Mouse (Mus musculus) hindbrain, embryonic 12.5 days (tissue): Measurements from ENCODE around the gene Myo16. TPM values are rescaled to one million over a fixed set of nuclear protein-coding genes. Genes with fewer than 3 reads are reported as not detected.

Source experiments
- ATAC-seq: fragments of 200-750 bp; cut with Nextera tagmentation; 2 replicates; pipeline ENCODE4 v1.8.0; 2017; ENCODE audit warnings: moderate TSS enrichment; ENCODE audit not compliant: low FRiP score
- H3K27ac ChIP-seq: fragments of 300-500 bp; sonication (generic); 2 replicates; pipeline ENCODE4 v1.5.1; 2016; ENCODE audit warnings: mild to moderate bottlenecking
- H3K27me3 ChIP-seq: fragments of 300-500 bp; sonication (generic); 2 replicates; pipeline ENCODE4 v1.6.1; 2016; ENCODE audit warnings: mild to moderate bottlenecking
- H3K36me3 ChIP-seq: fragments of 300-500 bp; sonication (generic); 2 replicates; pipeline ENCODE4 v1.6.1; 2016; ENCODE audit warnings: mild to moderate bottlenecking
- H3K4me1 ChIP-seq: fragments of 300-500 bp; sonication (generic); 2 replicates; pipeline ENCODE4 v1.6.1; 2016
- H3K4me2 ChIP-seq: fragments of 300-500 bp; sonication (generic); replicated peaks from 2 replicates; pipeline ENCODE4 v1.6.1; 2016; ENCODE audit warnings: mild to moderate bottlenecking
- H3K4me3 ChIP-seq: fragments of 300-500 bp; sonication (generic); 2 replicates; pipeline ENCODE4 v1.5.1; 2016; ENCODE audit warnings: mild to moderate bottlenecking
- H3K9ac ChIP-seq: fragments of 300-500 bp; sonication (generic); 2 replicates; pipeline ENCODE4 v1.6.1; 2016; ENCODE audit warnings: mild to moderate bottlenecking, moderate library complexity
- H3K9me3 ChIP-seq: fragments of 300-500 bp; sonication (generic); replicated peaks from 2 replicates; pipeline ENCODE4 v1.6.1; 2016; ENCODE audit warnings: mild to moderate bottlenecking
- WGBS: fragments of 180-500 bp; shearing (Covaris S2); methylation state at CpG from one replicate; pipeline ENCODE4 v1.1.7; 2016; 5-methylcytosine and 5-hydroxymethylcytosine counted together
- polyA plus RNA-seq: library from polyadenylated mRNA; unstranded; fragments of >200 nt; fragmentation: Nextera tagmentation; extraction: Ambion mirVana; gene quantifications from 2 replicates; pipeline ENCODE4 v1.2.1, GENCODE M21; 2016

Myo16 gene
- polyA plus RNA-seq, 1 experiment from 2014 or later, result 4.3 TPM

DNA sequence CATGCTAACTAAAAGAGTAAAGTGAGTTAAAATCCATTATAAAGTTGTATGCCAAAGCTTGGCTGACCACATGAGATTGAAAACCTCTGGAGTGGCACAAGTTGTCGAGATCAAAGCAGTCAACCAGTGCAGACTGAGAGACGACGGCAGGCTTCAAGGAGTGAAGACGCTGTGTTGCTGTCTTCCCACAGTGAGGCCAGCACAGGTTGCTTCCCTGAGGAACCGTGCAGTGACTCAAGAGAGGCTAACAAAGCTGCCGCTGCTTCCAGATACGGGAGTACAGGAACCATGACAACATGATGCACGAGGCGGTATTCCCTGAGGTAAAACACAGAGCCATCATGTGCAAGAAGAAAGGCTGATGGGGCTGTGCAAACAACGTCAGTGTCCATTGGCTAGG lies 158.6 kb downstream of the Myo16 start:
- Histone ChIP-seq H3K27ac (no peak overlapping the region), H3K27me3 (no peaks in the 10 kb centered on the region; the same call in 1 of the 2 replicates), H3K9me3 (no peaks in the 10 kb centered on the region), H3K9ac (no peak overlapping the region), H3K4me3 (no peak overlapping the region), H3K4me1 (peaks cover 8% of the 10 kb centered on the region), H3K4me2 (no peak overlapping the region), H3K36me3 (no peaks in the 10 kb centered on the region)
- 56% methylated on average over 10 of the region's 10 CpGs for WGBS
- 0 out of 2 replicates have a peak, but pooled peaks have one; percentile 19 for ATAC-seq

DNA sequence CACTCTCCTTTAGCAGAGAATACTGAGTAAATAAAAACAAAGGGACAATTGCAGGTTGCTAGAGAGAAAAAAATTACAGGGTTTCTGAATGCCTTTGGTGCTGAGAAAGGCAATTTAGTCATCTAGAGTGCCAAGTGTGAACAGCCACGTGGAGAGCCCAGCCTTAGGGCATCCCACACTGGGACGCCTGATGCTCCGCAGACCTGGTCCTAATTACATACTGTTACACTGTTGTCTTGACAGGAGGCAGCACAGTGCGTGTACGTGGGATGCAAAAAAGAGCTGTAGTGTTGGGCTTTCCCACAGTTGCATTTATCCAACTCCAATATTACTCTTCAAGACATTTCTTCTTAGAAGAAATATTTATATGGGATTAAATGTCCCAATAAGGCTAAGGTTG lies 162.5 kb downstream of the Myo16 start:
- no peak for ATAC-seq

DNA sequence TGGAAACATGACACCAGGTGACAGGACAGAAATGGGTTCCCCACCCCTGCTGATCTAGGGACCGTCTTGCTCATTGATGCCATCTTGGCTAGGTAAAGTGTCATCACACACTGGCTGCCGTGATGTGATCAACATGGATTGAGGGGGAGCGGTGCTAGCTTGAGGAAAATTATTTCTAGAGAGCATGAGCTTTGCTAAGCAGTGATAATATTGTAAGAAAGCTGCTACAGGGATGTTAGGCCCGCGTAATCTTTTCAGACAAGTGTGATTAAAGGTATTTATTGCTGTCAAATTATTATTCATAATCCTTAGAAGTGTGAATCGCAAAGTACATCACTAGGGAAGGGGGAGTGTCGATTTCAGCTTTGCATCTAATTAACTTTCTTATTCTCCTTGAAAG lies 164.4 kb downstream of the Myo16 start:
- ATAC-seq, result no peak
- Histone ChIP-seq H3K27me3 (no peaks in the 10 kb centered on the region; the same call in 1 of the 2 replicates), H3K4me2 (no peak overlapping the region), H3K4me3 (no peak overlapping the region), H3K36me3 (no peaks in the 10 kb centered on the region), H3K9me3 (no peaks in the 10 kb centered on the region), H3K9ac (no peak overlapping the region), H3K4me1 (no peaks in the 10 kb centered on the region), H3K27ac (no peak overlapping the region)
- 80% methylated on average over 7 of the region's 7 CpGs for WGBS

More for the DNA sequence above, 162.5 kb downstream of the Myo16 start:
- Histone ChIP-seq H3K36me3 (no peaks in the 10 kb centered on the region), H3K4me1 (no peaks in the 10 kb centered on the region; the same call in 1 of the 2 replicates), H3K4me3 (no peak overlapping the region), H3K27ac (no peak overlapping the region), H3K27me3 (no peaks in the 10 kb centered on the region; the same call in 1 of the 2 replicates), H3K9me3 (no peaks in the 10 kb centered on the region), H3K4me2 (no peak overlapping the region), H3K9ac (no peak overlapping the region)
- WGBS, result 57% methylated on average over 5 of the region's 5 CpGs

DNA sequence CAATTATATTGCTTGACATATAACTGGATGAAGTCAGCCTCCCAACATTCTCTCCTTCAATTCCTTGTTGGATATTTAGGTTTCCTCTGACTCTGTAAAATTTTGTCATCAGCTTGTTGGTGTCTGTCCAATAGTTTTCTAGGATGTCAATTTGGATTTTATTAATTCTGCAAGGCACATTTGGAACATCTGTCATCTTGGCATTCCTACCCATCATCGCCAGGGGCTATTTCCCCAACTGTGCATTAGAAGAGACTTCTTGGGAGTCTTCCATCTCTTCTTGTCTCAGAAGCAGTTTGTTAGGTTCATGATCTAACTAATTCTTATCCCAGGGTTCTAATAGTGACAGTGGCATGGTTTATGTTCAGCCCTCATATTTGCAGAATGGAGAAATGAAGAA lies 196.7 kb downstream of the Myo16 start:
- Histone ChIP-seq H3K36me3 (no peaks in the 10 kb centered on the region), H3K4me2 (no peak overlapping the region), H3K27ac (no peak overlapping the region), H3K27me3 (no peaks in the 10 kb centered on the region), H3K4me1 (peaks cover 3% of the 10 kb centered on the region; the same call in 1 of the 2 replicates), H3K9ac (no peak overlapping the region), H3K9me3 (no peaks in the 10 kb centered on the region), H3K4me3 (no peak overlapping the region)
- 95% methylated on average over 1 of the region's 1 CpGs for WGBS
- ATAC-seq, result no peak

DNA sequence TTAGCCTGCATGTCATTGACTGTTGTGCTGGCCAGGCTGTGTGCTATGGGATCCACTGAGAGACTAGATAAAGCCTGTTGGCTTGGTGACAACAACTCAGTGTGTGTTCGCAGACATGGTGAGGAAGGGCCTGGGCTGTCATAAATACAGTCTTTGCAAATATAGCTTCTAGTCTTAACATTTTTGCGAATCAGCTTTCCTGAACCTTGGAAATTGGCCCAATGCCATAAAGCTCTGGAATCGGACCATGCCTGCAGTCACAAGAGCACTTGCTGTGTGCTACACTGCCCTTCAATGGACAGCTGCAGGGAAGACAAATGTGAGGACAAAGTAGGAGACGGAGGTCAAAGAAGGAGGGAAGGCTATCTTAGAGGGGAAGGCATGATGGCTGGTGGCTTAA lies 205.0 kb downstream of the Myo16 start:
- Histone ChIP-seq H3K9ac (no peak overlapping the region), H3K4me1 (peaks cover 9% of the 10 kb centered on the region), H3K4me2 (no peak overlapping the region), H3K36me3 (no peaks in the 10 kb centered on the region), H3K27ac (no peak overlapping the region), H3K9me3 (0 out of 2 replicates have a peak, but pooled peaks cover 8% of the 10 kb centered on the region), H3K4me3 (no peak overlapping the region), H3K27me3 (no peaks in the 10 kb centered on the region)
- WGBS, result 86% methylated on average over 4 of the region's 4 CpGs
- ATAC-seq, result no peak

DNA sequence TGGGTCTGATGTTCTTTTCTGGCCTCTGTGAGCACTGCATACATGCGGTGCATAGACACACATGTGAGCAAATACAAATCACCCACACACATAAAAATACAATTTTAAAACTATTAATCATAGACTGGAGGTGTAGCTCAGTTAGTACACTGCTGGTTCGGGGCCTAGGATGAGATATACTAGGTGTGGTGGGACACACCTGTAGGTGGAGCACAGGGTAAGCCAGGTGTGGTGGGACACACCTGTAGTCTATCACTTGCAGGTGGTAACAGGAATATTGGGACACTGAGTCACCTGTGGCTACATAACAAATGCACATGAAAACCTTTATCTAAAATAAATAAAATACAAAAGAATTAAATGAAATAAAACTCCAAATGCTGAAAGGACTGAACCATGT lies 209.2 kb downstream of the Myo16 start:
- 85% methylated on average over 2 of the region's 2 CpGs for WGBS
- H3K9me3 ChIP-seq, result 0 out of 2 replicates have a peak, but pooled peaks cover 7% of the 10 kb centered on the region
- no peak overlapping the region for H3K9ac ChIP-seq
- no peaks in the 10 kb centered on the region for H3K27me3 ChIP-seq
- H3K27ac ChIP-seq, result no peak overlapping the region
- H3K36me3 ChIP-seq, result no peaks in the 10 kb centered on the region
- no peak overlapping the region for H3K4me3 ChIP-seq
- H3K4me2 ChIP-seq, result no peak overlapping the region
- ATAC-seq, result no peak
- H3K4me1 ChIP-seq, result peaks cover 9% of the 10 kb centered on the region

DNA sequence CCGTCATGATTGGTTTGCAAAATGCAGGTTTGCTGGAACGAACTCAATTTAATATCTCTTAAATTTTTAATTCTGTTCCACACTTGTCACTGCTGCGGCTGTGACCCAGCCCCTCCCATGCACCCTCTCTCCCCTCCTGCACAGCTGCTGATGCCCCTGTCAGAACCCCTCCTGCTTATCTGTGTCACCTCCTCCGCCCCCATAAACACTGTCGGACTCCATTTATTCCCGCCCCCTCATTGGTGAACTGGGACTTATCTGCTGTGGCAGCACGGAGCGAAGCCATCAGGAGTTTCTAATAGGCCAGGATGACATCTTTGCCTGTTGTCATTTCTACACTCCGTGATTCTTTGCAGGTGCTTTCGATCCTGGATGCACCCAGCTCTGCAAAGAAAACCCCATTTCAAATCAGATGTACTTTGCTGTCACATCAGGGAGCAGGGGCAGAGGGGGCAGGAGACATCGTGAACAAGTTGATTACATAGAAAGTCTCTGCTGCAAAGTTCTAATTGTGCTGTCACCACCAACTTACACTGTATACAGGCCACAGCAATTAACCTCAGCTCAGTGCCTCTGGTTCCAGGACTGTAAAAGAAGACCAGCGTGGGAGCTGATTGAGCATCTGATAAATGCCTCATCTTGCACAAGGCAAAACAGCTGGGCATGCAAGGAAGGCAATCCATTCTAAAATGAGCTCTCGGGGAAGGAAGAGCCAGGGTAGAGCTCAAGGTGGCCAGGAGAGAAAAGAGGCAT lies 210.1 kb downstream of the Myo16 start:
- 53% methylated on average over 13 of the region's 13 CpGs for WGBS
- H3K4me3 ChIP-seq, result no peak overlapping the region
- H3K9ac ChIP-seq, result no peak overlapping the region
- H3K9me3 ChIP-seq, result no peaks in the 10 kb centered on the region
- H3K36me3 ChIP-seq, result no peaks in the 10 kb centered on the region
- no peaks in the 10 kb centered on the region for H3K27me3 ChIP-seq
- H3K4me1 ChIP-seq, result peaks cover 9% of the 10 kb centered on the region
- ATAC-seq, result no peak
- H3K4me2 ChIP-seq, result no peak overlapping the region
- H3K27ac ChIP-seq, result no peak overlapping the region

DNA sequence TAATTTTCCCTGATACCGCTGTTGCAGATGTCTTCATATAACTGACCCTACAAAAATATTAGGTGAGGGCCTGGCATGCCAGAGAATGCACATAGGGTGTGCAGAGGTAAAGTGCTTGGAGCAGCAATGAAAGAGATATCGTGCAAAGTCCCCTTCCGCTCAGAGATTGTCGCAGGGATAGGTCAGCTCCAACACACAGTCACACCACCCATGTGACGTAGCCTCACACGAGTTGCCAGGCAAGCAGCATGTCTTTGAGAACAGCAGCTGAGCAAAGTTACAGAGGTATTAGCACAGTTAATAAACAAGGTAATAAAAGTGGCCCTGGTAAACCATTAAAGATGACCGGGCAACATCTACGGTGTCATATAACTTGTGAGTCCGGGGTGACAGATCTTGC lies 212.4 kb downstream of the Myo16 start:
- H3K9me3 ChIP-seq, result no peaks in the 10 kb centered on the region
- peaks cover 8% of the 10 kb centered on the region for H3K4me1 ChIP-seq
- ATAC-seq, result no peak
- no peak overlapping the region for H3K27ac ChIP-seq
- no peak overlapping the region for H3K9ac ChIP-seq
- H3K36me3 ChIP-seq, result no peaks in the 10 kb centered on the region
- 89% methylated on average over 9 of the region's 9 CpGs for WGBS
- H3K27me3 ChIP-seq, result no peaks in the 10 kb centered on the region
- no peak overlapping the region for H3K4me3 ChIP-seq
- no peak overlapping the region for H3K4me2 ChIP-seq

DNA sequence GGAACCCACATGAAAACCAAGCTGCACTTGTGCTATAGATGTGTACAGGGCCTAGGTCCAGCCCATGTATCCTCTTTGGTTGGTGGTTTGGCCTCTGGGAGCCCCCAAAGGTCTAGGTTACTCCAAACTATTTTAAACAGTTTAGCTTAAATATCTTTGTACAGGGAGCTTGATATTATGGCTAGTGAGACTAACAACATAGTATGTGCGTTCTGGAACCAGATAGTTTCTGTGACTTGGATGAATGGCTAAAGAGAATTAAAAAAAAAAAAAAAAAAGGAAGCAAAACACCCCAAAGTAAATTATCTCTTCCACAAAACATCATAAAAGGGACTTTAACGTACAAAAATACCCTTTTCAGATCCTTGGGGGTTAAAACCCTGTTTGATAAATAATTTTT lies 218.9 kb downstream of the Myo16 start:
- Histone ChIP-seq H3K4me1 (no peaks in the 10 kb centered on the region), H3K4me2 (no peak overlapping the region), H3K36me3 (no peaks in the 10 kb centered on the region), H3K9me3 (no peaks in the 10 kb centered on the region), H3K27me3 (no peaks in the 10 kb centered on the region), H3K9ac (no peak overlapping the region), H3K4me3 (no peak overlapping the region), H3K27ac (no peak overlapping the region)
- WGBS, result 82% methylated on average over 2 of the region's 2 CpGs
- no peak for ATAC-seq

DNA sequence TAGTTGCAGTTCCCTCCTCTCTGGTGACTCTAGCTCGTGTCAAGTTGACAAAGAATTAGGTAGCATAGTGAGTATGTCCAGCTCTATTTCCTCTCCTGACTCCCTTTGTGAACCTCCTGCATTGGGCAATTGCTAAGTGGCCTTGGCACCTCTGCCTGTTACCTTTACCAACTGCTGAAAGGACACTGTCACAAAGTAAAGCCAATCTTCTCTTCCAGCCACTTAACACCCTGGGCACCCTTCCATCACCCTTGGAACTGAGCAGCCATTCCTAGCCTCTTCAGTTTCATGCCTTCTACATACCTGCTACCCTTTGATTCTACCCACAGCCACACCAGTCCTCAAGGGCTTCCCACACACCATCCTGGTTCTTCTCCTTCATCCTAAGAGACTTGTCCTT lies 233.4 kb downstream of the Myo16 start:
- no peak for ATAC-seq
- Histone ChIP-seq H3K4me1 (peaks cover 5% of the 10 kb centered on the region; the same call in 1 of the 2 replicates), H3K36me3 (no peaks in the 10 kb centered on the region), H3K9me3 (no peaks in the 10 kb centered on the region), H3K27me3 (no peaks in the 10 kb centered on the region), H3K27ac (no peak overlapping the region), H3K9ac (no peak overlapping the region), H3K4me3 (no peak overlapping the region), H3K4me2 (no peak overlapping the region)
- WGBS, result 62% methylated on average over 1 of the region's 1 CpGs

DNA sequence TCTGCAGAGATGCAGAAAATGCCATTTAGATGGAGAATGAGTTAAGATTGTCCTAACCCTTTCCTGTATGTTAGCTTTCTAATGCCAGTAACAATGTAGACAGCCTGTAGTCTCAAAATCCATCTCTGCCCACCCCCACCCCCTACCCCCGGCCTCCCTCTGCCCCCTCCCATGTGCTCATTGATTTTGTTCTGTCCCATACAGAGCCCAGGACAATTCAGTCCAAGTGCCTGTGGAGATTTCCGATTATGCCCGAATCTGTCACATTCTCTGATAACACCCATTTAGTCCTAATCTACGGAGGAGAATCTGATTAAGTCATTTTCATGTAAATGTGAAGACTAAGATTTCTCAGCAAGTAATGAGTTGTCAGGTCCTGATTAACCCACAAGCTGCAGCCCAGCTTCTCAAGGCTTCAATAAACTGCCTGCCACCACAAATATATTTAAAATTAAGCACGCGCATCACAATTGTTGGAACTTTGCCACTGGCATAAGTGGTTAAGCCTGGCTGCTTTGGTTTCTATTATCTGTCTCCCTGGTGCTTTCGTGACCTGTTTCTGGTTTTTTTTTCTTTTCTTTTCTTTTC lies 237.5 kb downstream of the Myo16 start:
- H3K27ac ChIP-seq, result no peak overlapping the region
- H3K27me3 ChIP-seq, result no peaks in the 10 kb centered on the region; the same call in 1 of the 2 replicates
- no peaks in the 10 kb centered on the region for H3K9me3 ChIP-seq
- peaks cover 9% of the 10 kb centered on the region; the same call in 1 of the 2 replicates for H3K4me1 ChIP-seq
- no peak overlapping the region for H3K4me3 ChIP-seq
- peak; percentile 47 for ATAC-seq
- no peak overlapping the region for H3K9ac ChIP-seq
- 44% methylated on average over 7 of the region's 7 CpGs for WGBS
- H3K4me2 ChIP-seq, result no peak overlapping the region
- no peaks in the 10 kb centered on the region for H3K36me3 ChIP-seq

DNA sequence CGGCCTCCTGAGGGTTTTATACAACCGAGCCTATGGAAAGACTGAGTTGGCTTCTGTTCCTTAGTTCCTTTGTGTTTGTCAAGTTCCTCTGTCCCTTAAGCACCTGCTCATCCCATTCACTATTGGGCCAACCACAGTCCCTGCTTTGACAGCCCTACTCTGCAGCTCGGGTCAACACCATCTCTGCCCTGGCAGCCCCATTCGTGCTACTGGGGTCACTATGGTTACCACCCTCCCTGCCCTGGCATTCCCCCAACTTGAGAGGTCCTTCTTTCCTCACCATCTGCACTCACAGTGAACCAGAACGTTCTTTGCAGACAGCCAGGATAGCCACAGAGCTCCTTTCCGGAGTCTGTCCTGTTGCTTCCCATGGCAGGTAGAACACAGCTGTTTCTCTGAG lies 238.2 kb downstream of the Myo16 start:
- H3K27ac ChIP-seq, result no peak overlapping the region
- no peaks in the 10 kb centered on the region for H3K36me3 ChIP-seq
- H3K9ac ChIP-seq, result no peak overlapping the region
- H3K4me3 ChIP-seq, result no peak overlapping the region
- H3K4me1 ChIP-seq, result peaks cover 9% of the 10 kb centered on the region; the same call in 1 of the 2 replicates
- no peaks in the 10 kb centered on the region for H3K9me3 ChIP-seq
- no peak for ATAC-seq
- H3K27me3 ChIP-seq, result no peaks in the 10 kb centered on the region; the same call in 1 of the 2 replicates
- 34% methylated on average over 6 of the region's 6 CpGs for WGBS
- H3K4me2 ChIP-seq, result no peak overlapping the region
